Mouse (Mus musculus): ENCODE measurements around the gene Ap5s1. TPM values are rescaled to one million over a fixed set of nuclear protein-coding genes. Genes with fewer than 3 reads are reported as not detected.

The Ap5s1 gene
- polyA plus RNA-seq, 1 experiment from 2014 or later, result 37.3 TPM

DNA sequence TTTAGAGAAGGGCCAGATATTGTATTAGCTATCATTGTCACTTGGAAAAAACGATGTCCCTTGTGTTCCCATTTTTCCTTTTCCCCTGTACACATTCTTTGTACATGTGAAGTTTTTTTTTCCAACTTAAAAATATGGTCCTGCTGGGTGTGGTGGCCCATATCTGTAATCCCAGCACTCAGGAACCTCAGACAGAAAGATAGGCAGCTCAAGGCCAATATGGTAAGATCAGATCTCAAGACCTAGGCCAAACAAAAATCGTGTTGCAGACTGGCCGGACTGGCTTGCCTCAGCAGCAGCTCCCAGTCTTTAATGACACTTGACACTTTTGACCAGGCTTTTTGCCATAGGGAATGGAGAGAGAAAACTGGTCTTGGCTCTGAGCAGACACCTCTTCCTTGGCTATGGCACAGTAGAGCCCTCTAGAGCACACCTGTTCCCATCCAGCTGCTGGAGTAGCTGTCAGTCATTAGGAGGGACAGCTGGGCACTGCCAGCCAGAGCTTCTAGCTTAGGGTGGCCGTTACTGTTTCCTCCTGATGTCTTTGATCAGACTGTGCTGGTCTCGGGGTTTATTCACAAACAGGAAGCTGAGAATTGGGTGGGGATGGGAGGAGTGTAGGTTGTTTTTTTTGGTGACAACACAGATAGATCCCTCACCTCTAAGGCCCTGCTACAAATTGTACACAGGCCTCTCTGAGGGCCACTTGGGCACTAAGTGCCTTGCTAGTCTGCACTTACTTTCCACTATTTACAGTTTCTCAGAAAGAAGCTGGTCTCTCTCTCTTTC lies 17.2 kb upstream of the Ap5s1 start:
- Histone ChIP-seq H3K4me3 (ENCODE audit: low read depth, low read length) (no peak overlapping the region), H3K4me1 (replicated peaks; ENCODE audit: control insufficient read depth, insufficient read depth, low read length) (peaks cover 3% of the 10 kb centered on the region; the same call in 1 of the 2 replicates), H3K9me3 (ENCODE audit: control insufficient read depth) (no peaks in the 10 kb centered on the region), H3K9ac (ENCODE audit: low read depth, low read length) (no peak overlapping the region), H3K27me3 (replicated peaks; ENCODE audit: control insufficient read depth, insufficient read depth, low read length) (no peaks in the 10 kb centered on the region), H3K36me3 (ENCODE audit: control insufficient read depth, insufficient read depth) (peaks cover 26% of the 10 kb centered on the region), H3K4me2 (replicated peaks; ENCODE audit: low read depth) (no peak overlapping the region; the same call in 1 of the 2 replicates), H3K27ac (ENCODE audit: low read depth, low read length) (no peak overlapping the region)
- WGBS, result 53% methylated on average over 5 of the region's 5 CpGs
- ATAC-seq, result no peak
- TF ChIP-seq CTCF (IDR thresholded peaks at IDR 0.05; ENCODE audit: low read depth), result no peak

- Histone ChIP-seq H3K9ac (ENCODE audit: low read depth, low read length) (no peak overlapping the region), H3K36me3 (ENCODE audit: control insufficient read depth, insufficient read depth) (peaks cover 26% of the 10 kb centered on the region), H3K4me1 (replicated peaks; ENCODE audit: control insufficient read depth, insufficient read depth, low read length) (peaks cover 3% of the 10 kb centered on the region; the same call in 1 of the 2 replicates), H3K4me3 (ENCODE audit: low read depth, low read length) (no peak overlapping the region), H3K9me3 (ENCODE audit: control insufficient read depth) (no peaks in the 10 kb centered on the region), H3K27ac (ENCODE audit: low read depth, low read length) (no peak overlapping the region), H3K4me2 (replicated peaks; ENCODE audit: low read depth) (no peak overlapping the region), H3K27me3 (replicated peaks; ENCODE audit: control insufficient read depth, insufficient read depth, low read length) (no peaks in the 10 kb centered on the region)
- ATAC-seq, result peak; percentile 20; the same call in 1 of the 2 replicates
- WGBS, result 55% methylated on average over 10 of the region's 10 CpGs
- TF ChIP-seq CTCF (IDR thresholded peaks at IDR 0.05; ENCODE audit: low read depth), result no peak
Measured at GRCm38 (mm10) chr2:131190344-131191004, 16.4 kb upstream of the Ap5s1 start.

DNA sequence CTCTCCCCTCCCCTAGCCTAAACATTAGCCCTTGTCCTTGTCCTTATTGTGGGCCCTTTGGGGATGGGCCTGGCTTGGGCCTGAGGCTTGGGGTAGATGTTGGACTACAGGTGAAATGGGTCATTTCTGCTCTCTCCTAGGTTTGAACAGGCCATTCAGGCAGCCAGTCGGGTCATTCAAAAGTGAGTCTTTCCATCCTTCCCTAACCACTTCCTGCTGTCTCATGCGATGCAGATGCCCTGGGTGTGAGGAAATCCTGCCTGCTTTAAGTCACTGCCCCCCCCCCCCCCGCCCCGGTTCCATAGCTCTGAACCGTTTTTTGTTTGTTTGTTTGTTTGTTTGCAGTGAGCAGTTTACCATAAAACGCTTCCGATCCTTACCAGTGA lies 15.9 kb upstream of the Ap5s1 start:
- Histone ChIP-seq H3K27me3 (replicated peaks; ENCODE audit: control insufficient read depth, insufficient read depth, low read length) (no peaks in the 10 kb centered on the region), H3K9ac (ENCODE audit: low read depth, low read length) (no peak overlapping the region), H3K36me3 (ENCODE audit: control insufficient read depth, insufficient read depth) (peaks cover 26% of the 10 kb centered on the region), H3K9me3 (ENCODE audit: control insufficient read depth) (no peaks in the 10 kb centered on the region), H3K4me3 (ENCODE audit: low read depth, low read length) (no peak overlapping the region), H3K27ac (ENCODE audit: low read depth, low read length) (no peak overlapping the region), H3K4me1 (replicated peaks; ENCODE audit: control insufficient read depth, insufficient read depth, low read length) (peaks cover 3% of the 10 kb centered on the region; the same call in 1 of the 2 replicates), H3K4me2 (replicated peaks; ENCODE audit: low read depth) (no peak overlapping the region)
- WGBS, result 76% methylated on average over 7 of the region's 7 CpGs
- TF ChIP-seq CTCF (IDR thresholded peaks at IDR 0.05; ENCODE audit: low read depth), result no peak
- ATAC-seq, result no peak

- Histone ChIP-seq H3K27ac (ENCODE audit: low read depth, low read length) (no peak overlapping the region), H3K4me2 (replicated peaks; ENCODE audit: low read depth) (no peak overlapping the region), H3K27me3 (replicated peaks; ENCODE audit: control insufficient read depth, insufficient read depth, low read length) (no peaks in the 10 kb centered on the region), H3K4me1 (replicated peaks; ENCODE audit: control insufficient read depth, insufficient read depth, low read length) (no peaks in the 10 kb centered on the region), H3K9me3 (ENCODE audit: control insufficient read depth) (no peaks in the 10 kb centered on the region), H3K36me3 (ENCODE audit: control insufficient read depth, insufficient read depth) (peaks cover 34% of the 10 kb centered on the region), H3K9ac (ENCODE audit: low read depth, low read length) (no peak overlapping the region), H3K4me3 (ENCODE audit: low read depth, low read length) (no peak overlapping the region)
- ATAC-seq, result peak; percentile 32; the same call in 1 of the 2 replicates
- no peak for TF ChIP-seq CTCF (IDR thresholded peaks at IDR 0.05; ENCODE audit: low read depth)
- WGBS, result 87% methylated on average over 16 of the region's 16 CpGs
Measured at GRCm38 (mm10) chr2:131196606-131197316, 10.1 kb upstream of the Ap5s1 start.

- ATAC-seq, result no peak
- no peaks in the 10 kb centered on the region for H3K27me3 ChIP-seq (replicated peaks; ENCODE audit: control insufficient read depth, insufficient read depth, low read length)
- no peak overlapping the region for H3K9ac ChIP-seq (ENCODE audit: low read depth, low read length)
- no peak for TF ChIP-seq CTCF (IDR thresholded peaks at IDR 0.05; ENCODE audit: low read depth)
- 75% methylated on average over 2 of the region's 2 CpGs for WGBS
- no peak overlapping the region for H3K4me2 ChIP-seq (replicated peaks; ENCODE audit: low read depth)
- H3K4me3 ChIP-seq (ENCODE audit: low read depth, low read length), result no peak overlapping the region
- H3K4me1 ChIP-seq (replicated peaks; ENCODE audit: control insufficient read depth, insufficient read depth, low read length), result peaks cover 9% of the 10 kb centered on the region; the same call in 1 of the 2 replicates
- peaks cover 14% of the 10 kb centered on the region for H3K36me3 ChIP-seq (ENCODE audit: control insufficient read depth, insufficient read depth)
- no peak overlapping the region for H3K27ac ChIP-seq (ENCODE audit: low read depth, low read length)
- H3K9me3 ChIP-seq (ENCODE audit: control insufficient read depth), result no peaks in the 10 kb centered on the region
Measured at GRCm38 (mm10) chr2:131200710-131201109, 6.2 kb upstream of the Ap5s1 start.

- no peaks in the 10 kb centered on the region for H3K27me3 ChIP-seq (replicated peaks; ENCODE audit: control insufficient read depth, insufficient read depth, low read length)
- H3K9me3 ChIP-seq (ENCODE audit: control insufficient read depth), result no peaks in the 10 kb centered on the region
- 94% methylated on average over 3 of the region's 3 CpGs for WGBS
- H3K4me1 ChIP-seq (replicated peaks; ENCODE audit: control insufficient read depth, insufficient read depth, low read length), result peaks cover 9% of the 10 kb centered on the region; the same call in 1 of the 2 replicates
- no peak overlapping the region for H3K4me2 ChIP-seq (replicated peaks; ENCODE audit: low read depth)
- TF ChIP-seq CTCF (IDR thresholded peaks at IDR 0.05; ENCODE audit: low read depth), result no peak
- H3K27ac ChIP-seq (ENCODE audit: low read depth, low read length), result no peak overlapping the region
- H3K9ac ChIP-seq (ENCODE audit: low read depth, low read length), result no peak overlapping the region
- no peak overlapping the region for H3K4me3 ChIP-seq (ENCODE audit: low read depth, low read length)
- no peak for ATAC-seq
- peaks cover 14% of the 10 kb centered on the region for H3K36me3 ChIP-seq (ENCODE audit: control insufficient read depth, insufficient read depth)
Measured at GRCm38 (mm10) chr2:131201262-131201661, 5.6 kb upstream of the Ap5s1 start.

Data from intestine, postnatal 0 days (tissue).